Mouse (Mus musculus) small intestine, adult 2 months (tissue): ENCODE data around the gene Mrpl12.

Experiments used
- CTCF ChIP-seq: fragments of 200-500 bp; IDR thresholded peaks from 2 replicates; pipeline ENCODE4 v1.5.1; 2012; ENCODE audit warnings: low read depth, mild to moderate bottlenecking, control low read depth, inconsistent platforms, low read length, moderate library complexity, mixed read lengths; ENCODE audit not compliant: insufficient replicate concordance, insufficient read length; ENCODE audit errors: extremely low read depth
- POLR2A ChIP-seq: fragments of 200-500 bp; IDR thresholded peaks from 2 replicates; pipeline ENCODE4 v1.6.1; 2012; ENCODE audit warnings: low read depth, mild to moderate bottlenecking, control low read depth, inconsistent platforms, low read length, moderate library complexity

GRCm38 (mm10) chr11:120492878-120493203 is 8.4 kb downstream of the Mrpl12 start:
- no peak for TF ChIP-seq POLR2A
- TF ChIP-seq CTCF = no peak
